Mouse (Mus musculus) erythroblast, adult 5-6 weeks (primary cell): ENCODE results near the gene Rapsn. TPM values are rescaled to one million over a fixed set of nuclear protein-coding genes. Genes with fewer than 3 reads are reported as not detected.

Experiments
- ATAC-seq: replicated peaks from 2 replicates; pipeline ENCODE4 v1.8.0; 2016; ENCODE audit warnings: moderate number of reproducible peaks, mild to moderate bottlenecking, moderate TSS enrichment, inconsistent platforms; ENCODE audit not compliant: poor library complexity, low FRiP score, severe bottlenecking
- total RNA-seq, 2 experiments: library from RNA; stranded (forward) in 1 of 2; stranded (reverse) in 1 of 2; fragments of 150-400 nt in 1 of 2; fragments of 200-764, 138-1000 nt in 1 of 2; gene quantifications; 2 replicates each; pipeline versions ENCODE4 v1.2.3 to v1.2.4; 2015 to 2017; ENCODE audit warnings: low replicate concordance in 2 of 2

Rapsn gene
- total RNA-seq, 2 experiments from 2014 or later, result not detected

DNA sequence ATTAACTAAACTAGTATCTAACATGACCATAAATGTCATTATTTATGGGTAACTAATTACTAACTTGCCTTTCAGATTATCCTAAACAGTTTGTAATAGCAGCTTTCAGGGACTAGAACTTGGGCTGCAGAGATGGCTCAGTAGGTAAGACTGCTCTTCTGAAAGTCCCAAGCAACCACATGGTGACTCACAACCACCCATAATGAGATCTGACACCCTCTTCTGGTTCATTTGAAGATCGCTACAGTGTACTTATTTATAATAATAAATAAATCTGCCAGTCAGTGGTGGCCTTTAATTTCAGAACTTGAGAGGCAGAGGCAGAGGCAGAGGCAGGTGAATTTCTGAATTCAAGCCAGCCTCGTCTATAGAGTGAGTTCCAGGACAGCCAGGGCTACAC, 17.3 kb downstream of the Rapsn start:
- ATAC-seq, result no peak

DNA sequence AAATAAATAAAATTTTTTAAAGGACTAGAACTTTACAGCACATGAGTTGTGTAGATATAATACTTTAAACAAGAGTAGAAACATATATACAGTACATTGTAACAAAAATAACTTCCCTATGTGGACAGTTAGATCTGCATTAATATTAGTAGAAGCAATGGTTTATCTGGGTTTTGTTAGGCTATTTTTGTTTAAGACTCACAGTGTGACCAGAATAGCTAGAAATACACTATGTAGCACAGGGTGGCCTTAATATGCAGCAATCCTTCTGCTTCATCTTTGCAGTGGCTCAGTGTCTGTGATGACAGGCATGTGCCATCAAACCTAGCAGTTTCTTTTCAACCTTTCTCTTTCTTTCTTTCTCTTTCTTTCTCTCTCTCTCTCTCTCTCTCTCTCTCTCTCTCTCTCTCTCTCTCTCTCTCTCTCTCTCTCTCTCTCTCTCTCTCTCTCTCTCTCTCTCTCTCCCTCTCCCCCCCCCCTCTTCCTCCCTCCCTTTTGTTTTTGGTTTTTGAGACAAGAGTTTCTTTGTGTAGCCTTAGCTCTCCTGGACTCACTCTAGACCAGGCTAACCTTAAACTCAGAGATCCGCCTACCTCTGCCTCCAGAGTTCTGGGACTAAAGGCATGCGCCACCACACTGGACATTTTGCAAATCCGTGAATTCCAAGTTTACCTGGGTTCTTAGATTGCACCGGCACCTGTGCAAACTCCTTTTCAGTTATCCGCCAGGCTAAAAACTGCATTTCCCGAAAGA, 17.9 kb downstream of the Rapsn start:
- no peak for ATAC-seq

DNA sequence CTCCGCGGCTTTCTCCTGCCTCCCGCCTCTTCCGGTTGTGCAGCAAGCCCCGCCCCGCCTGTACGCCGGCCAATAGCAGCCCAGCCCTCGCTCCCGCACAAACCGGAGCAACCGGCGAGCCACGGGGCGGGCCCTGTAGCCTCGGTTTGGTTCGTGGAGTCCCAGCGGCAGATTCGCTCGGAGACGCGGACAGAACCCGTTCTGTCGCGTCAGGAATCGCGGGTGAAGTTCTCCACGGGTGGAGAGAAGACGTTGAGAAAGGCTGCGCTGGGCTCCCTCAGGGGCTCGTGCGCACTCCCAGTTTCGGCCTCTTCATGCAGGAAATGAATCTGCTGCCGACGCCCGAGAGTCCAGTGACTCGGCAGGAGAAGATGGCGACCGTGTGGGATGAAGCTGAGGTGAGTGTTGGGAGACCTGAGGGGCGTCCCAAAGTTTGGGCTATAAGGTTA, 18.5 kb downstream of the Rapsn start, which contains the start of gene Psmc3:
Psmc3 (plus strand) TSS at position 76 of the 449 bp plus-strand sequence.
- peak; percentile 98 for ATAC-seq

DNA sequence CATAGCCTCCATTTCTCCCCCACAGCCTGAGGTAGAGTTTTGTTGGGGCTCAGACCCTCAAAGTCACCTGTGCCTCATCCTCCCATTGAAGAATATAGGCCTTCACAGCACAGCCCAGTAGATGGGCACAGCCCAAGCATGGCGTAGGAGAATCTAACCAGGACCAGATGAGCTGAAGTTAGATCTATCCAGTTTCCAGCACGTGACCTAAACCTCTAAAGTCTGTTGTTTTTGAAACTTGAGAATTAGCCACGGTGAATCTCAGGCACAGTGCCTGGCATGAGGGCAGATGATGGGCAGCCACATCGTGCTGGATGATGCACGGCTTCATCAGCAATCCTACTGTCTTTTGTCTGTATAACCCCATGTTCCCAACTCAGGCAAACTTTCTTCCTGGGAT, 23.0 kb downstream of the Rapsn start:
- ATAC-seq, result no peak

DNA sequence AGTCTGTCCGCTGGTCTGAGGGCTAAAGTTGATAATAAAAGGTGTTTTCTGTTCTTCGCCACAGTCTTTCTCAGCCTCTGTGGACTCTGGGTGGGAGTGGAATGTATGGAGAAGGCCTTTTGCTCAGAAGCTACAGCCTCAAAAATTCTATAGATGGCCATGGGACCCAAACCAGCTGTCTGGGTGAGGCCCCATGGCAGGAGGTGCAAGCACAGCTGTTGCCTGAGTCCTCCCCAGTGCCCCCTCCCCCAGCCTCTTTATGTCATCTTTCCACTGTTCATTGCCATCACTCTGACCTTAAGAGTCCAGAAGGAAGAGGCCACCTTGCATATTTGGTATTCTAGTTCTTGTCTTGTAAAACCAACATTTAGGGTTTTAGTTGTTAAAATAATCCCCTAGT, 24.0 kb downstream of the Rapsn start:
- no peak for ATAC-seq

DNA sequence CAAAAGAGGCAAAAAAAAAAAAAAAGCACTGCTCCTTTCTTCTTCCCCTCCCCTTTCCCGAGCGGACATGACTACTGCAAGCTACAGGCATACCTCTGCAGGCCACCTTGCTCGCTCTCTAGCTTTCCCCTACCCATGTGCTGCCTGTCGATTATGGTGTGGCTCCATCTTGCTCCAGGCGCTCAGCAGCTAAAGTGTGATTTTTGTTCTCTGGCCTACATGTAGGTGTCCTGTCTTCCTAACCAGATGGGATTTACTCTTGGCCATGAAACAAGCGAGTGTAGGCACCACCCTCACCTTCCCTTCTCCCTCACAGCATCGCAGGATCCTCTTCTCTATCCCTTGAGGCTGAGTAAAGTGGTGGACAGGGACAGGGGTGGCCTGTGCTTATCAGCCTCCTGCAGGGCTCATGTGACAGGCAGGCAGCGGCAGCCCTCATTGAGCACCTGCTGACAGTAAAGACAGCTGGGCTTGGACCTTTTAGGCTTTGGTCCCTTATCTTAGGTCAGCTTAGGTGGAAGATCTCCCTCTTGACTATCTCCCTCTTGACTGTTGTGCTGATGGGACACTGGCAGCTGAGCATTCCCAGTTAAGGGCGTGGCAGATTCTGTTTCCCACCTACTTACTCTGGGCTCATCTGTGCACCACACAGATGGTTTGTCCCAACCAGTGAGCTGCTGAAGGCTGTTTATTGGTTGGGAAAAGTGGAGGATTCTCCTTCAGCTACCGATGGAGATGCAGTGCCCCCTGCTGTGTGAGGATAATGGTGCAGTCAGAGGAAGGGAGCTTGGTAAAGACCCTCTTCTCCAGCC, 25.3 kb downstream of the Rapsn start:
- peak; percentile 82 for ATAC-seq

DNA sequence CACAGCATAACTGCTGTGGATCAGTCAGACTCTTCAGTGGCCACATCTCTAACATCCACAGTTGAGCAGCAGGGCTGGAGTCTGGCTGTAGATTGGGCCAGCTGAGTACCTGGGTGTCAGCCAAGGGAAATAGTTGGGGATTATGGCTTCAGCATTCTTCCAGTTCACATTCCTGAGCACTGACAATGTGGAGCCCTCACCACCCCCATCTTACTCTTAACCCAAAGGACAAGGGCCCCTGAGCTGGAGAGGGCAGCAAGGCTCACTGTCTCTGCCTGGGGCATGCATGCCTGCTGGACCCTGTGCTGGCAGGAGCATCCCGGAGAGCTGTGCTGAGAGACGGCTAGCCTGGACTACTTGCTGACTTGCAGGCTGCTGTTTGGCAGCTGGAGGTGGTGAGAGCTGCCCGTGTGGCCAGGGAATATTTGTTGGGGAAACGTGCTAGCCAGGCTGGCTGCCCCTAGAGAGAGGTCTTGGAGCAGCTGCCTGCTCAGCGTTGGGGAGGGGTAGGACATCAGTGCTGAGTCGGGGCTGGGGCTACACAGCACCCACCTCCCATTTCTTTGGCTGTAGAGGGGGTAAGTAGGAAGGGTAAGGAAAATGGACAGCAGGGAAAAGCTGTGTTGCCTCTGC, 26.5 kb downstream of the Rapsn start:
- ATAC-seq, result no peak

DNA sequence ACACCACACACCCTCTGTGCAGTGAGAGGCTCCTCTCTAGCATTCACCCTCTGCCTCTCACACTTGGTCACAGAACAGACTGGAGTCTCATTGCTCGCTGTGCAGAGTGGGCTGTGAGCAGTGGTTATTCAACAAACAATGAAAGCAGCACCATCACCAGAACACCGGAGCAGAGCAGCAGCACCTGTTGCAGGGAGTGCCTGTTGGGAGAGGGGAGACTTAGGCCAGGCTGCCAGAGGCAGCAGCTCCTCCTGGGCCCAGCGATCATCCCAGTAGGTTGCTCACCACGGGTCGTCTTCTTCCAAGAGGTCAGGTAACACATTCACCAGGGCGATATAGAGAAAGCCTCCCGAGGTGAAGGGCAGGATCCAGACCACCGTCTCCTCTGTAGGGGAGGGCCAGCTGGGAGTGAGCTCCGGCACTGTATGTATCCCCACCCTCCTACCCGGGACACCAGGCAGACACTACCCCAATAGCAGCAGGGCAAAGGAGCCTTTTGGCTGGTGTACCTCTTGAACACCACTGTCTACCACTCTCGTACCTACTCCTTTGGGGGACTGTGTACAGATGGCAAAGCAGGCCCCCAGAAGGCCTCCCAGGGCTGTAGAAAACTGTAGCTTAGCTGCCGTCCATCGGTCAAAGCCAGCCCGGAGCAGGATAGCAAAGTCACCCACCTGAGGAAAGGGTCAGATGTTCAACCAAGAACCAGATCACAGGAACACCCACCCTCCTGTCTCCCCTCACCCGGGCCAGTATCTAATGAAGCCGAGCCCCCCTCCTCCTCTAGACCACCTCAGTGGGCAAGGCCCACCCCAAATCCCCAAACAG, 27.6 kb downstream of the Rapsn start:
- no peak for ATAC-seq

DNA sequence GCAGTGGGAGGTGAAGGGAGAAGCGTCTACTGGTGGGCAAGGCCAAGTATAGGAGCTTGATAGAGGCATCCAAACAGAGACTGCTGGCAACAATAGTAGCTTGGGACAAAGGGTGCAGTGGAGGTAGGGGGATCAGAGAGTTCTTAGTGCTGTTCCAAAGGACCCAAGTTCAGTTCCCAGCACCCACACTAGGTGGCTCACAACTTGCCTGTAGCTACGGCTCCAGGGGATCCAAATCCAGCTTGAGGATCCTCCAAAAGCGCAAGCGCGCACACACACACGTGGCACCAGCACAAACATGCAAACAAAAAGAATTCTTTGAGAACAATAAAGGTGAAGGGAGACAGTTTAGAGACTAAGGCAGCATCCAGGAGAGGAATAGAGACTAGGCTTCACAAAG, 28.8 kb downstream of the Rapsn start:
- no peak for ATAC-seq

DNA sequence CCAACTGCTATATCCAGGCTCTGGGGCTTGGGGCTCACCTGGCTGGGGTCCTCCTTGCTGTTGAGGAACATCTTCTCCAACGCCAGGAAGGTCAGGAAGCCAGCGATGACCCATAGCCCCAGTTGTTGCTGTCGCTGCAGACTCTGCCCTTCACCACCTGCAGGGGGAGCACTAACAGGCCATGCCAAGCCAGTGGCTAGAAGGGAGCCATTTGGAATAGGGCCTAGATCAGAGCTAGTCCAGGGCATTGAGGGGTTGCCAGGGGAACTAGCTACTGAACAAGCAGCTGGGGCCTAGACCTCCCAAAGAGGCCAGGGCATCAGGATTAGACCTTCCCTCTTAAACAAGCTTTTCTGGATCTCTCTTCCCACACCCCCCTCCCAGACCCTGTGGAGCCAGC, 30.1 kb downstream of the Rapsn start:
- no peak for ATAC-seq

DNA sequence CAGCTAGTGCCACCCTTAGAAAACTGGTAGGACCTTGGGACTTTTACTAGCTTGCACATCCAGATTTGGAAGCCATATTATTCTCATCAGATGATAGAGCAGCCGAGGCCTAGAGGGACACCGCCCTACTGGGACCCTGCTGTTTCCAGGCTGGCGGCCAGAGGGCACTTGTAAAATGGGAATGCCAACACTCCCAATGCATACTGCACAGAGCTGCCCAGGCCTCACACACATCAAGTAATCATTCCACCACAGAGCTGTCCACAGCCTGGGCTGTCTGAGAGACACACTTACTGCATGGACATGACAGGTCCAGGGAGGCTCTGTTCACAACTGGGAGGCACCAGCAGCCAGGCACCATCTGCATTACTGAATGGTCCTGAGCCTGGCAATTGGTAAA, 31.0 kb downstream of the Rapsn start:
- ATAC-seq, result no peak

DNA sequence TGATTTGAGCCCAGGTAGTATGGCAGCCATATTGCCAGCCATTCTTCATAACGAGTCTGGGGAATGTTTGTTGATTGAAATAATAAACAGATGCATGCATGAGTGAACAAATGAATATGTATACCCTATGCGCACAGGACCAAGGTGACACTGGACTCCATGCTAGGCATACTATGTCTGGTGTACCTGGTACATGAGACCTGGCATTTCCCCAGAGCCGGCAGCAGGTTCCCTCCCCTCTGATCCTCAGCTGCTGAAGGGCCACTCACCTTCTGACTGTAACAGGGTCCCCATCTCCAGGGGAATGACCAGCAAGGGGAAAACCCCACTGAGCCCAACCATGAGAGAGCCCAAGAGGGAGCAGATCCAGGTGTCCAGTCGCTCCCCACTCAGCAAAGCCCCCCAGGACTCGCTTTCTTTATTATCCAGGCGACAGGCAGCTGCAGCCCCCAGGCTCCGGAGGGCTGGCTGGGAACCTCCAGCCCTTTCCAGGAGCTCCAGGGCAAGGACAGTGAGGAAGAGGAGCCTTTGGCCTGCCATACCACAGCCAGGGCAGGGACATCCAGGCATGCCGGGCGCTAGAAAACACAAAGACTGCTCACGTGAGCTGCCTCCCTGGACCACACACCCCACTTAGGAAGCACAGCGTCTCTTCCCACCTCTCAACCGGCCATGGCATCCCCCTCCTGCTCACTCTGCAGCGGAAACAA, 32.9 kb downstream of the Rapsn start:
- ATAC-seq, result no peak

DNA sequence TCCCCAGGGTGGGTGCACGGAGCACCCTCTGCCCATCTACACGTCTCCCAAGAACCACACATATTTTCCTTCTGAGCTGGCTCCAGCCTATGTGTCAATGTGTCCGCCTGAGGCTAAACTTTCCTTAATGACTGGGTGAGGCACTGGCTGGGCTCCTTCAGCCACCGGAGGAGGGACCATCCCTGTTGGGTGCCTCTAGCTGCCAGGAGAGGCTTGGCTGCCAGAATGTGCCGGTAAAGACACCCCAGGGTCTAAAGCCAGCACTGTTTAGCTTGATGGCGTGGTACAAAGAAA, 33.4 kb downstream of the Rapsn start:
- no peak for ATAC-seq

DNA sequence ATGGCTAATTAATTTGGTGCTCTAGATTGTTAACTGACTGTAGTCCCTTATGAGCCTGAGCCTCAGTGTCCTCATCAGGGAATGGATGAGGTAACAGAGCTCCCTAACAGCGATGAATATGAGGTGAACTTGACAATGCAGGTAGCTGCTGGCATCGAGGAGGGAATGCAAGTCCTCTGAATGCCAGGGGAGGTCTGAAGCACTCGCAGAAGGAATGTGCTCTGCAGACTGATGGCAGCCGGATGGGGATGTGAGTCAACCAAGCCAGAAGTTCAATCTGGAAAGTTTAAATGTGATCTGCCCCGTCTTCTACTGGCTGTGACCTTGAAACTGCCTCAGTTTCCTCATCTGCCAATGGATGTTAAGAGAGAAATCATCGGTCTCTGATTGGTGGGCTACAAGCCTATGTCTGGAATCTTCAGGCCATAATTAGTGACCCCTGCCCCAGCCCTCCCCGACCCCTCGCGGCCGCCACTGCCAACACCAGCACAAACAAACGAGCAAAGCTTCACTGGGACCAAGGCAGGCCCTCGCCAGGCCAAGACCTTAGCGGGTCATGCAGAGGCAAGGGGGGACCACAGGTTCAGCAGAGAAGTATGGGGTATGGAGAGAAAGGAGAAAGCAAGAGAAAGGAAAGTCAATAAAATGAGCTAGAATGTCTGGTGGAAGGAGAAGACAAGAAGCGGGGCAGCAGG, 34.0 kb downstream of the Rapsn start:
- peak; percentile 10; the same call in 1 of the 2 replicates for ATAC-seq

DNA sequence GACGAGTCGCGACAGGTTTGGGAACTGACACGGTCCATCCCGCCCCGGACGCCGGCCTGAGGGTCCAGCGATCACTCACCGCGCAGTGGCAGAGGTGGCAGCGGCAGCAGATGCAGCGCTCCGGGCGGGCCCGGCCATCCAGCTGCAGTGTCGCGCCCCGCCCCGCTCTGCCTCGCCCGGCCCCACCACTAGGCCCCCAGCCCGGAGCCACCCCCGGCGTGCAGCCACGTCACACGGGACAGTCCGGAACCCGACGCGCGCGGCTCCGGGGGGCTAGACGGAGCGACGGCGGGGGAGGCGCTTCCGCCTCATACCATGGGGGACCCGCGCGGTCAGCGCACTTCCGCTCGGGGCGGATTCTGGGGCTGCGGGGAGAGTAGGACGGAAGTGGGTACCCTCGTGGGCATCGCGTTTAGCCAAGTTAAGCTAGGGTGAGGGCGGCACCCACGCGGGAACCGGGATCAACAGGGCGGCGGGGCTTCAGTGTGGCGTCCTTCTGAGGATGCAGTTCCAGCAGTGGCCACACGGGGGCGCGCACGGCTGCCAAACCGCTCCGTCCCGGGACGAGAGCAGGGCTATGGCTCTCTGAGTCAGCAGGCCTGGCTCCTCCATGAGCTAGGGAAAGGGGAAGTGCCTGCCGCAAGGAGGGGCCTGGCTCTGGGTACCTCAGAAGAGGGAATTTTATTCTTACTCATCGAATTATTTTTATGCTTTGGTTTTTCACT, 34.8 kb downstream of the Rapsn start, which contains the start of gene Slc39a13:
Slc39a13 (minus strand) TSS at position 342 of the 725 bp plus-strand sequence.
- ATAC-seq, result peak; percentile 83

DNA sequence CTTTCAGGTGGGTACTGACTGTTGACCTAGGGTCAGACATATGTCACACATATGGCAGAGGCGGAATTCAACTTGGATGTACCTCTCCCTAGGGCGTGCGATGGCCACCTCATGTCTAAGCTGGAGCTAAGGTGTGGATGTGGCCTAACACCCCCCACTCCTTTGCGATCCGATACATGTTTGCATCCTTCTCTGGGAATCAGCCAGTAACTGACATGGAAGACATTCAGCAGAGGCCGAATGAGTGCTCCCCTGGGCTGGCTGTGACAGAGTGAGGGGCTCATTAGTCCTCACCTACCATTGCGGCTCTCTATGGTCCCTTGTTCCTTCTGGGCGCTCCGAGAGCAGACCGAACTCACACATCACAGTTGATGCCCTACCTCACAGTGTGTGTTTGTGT, 35.6 kb downstream of the Rapsn start:
- no peak for ATAC-seq

DNA sequence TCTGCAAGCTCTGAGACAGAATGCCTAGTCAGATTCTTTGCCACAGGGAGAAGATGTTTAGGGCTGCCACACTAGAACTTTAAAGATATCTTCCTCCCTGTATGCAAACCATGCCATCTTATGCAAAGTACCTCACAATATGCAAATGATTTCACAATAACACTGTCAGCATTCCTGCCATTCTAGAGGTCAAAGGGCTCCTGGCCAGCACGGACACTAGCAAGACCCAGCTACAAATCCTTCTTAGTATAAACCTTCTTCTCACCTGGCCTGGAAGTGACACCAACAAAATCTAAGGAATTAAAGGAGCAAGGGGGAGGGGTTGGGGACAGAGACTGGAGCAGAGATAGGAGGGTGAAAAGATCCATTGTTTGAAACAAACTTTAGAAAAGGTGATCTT, 36.7 kb downstream of the Rapsn start:
- no peak for ATAC-seq

DNA sequence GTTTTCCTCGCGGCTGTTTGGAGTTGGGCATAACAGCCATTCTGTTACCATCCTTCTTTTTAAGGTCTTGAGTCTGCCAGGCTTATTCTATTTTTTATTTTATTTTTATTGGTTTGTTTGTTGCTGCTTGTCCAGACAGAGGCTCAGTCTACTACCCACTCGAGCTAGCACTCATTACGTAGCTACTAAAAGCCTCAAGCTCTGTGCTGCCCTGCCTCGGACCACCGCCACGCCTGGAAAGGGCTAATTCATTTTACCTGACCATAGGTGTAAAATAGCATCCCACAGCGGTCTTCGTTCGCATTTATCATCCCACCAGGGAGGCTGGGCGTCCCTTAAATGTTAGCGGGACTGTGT, 42.5 kb downstream of the Rapsn start:
- no peak for ATAC-seq
